Mouse (Mus musculus) heart, postnatal 36 days (tissue): ENCODE results near the gene Ubr1. TPM values are rescaled to one million over a fixed set of nuclear protein-coding genes. Genes with fewer than 3 reads are reported as not detected.
A peak's percentile ranks its signal among the peaks of the same experiment; 100 is the strongest.
"Not testable (repeated sequence)": the region's sequence is repeated elsewhere in the genome, so short reads cannot be mapped to it uniquely, and the experiment has no call there.

Experiments used
- DNase-seq, 2 experiments: peaks; one replicate each; pipeline ENCODE4 v3.0.0; 2021 to 2022
- intact Hi-C: fragments of 180-260 bp; cut with DNase I; formaldehyde crosslinking; loops from one replicate; pipeline ENCODE4 v1.15.1; 2025
- total RNA-seq, 2 experiments: library from RNA; stranded (reverse); gene quantifications; 2 replicates each; pipeline ENCODE4 v1.2.3; 2021

Gene Ubr1
- 10 to 100 TPM; 22.6 to 23.5 TPM for total RNA-seq

DNA sequence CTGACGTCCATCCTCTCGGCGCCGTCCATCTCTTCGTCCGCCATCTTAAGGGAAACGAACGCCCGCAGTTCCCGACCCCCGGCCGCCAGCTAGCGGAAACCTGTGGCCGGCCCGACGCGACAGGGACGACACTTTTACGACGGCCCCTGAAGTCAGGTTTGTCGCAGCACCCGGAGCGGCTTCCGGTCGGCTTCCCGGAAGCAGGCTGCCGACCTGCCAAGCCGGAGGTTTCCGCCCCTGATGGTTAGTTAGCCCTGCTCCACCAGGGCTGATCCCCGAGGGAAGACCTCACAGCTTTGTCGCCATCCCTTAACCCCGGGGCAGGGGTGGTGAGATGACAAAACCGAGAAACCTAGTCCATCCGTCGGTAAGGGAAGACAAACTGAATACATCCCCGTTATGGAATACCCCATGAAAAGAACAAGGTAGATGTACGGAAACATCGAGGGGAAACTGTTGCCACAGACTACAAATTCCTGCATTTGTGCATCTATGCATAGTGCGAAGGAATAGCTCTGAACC is at the start of gene Ubr1:
Gene Ubr1, minus strand, starts transcription at position 157 of the 522 bp plus-strand sequence.
- peak; percentile 84 to 87 for DNase-seq
- intact Hi-C loops: loop anchor here (2.0 kb wide), 1 partner anchor 38 kb away; the partner anchor contains the start of gene Ccndbp1

DNA sequence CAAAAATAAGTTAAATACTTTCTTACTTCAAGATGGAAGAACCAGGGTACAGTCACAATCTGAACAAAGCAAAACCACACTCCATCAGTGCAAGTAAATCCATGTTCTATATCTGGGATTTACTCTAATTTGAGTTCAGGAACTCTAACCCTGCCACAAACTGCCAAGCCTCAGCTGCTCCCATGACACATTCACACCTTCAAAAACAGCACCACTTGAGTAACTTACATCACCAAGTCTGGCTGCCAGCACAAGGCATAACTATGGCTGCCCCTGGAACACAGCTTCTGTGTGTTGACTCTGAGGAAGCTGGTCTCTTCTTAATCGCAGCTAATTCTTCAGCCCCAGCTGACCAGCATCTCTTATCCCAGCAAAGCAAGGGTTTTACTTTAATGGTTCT is 46.6 kb upstream of the Ubr1 start:
- intact Hi-C loops: no loop called here
- peak in 1 of 2 experiments; percentile 6 for DNase-seq

DNA sequence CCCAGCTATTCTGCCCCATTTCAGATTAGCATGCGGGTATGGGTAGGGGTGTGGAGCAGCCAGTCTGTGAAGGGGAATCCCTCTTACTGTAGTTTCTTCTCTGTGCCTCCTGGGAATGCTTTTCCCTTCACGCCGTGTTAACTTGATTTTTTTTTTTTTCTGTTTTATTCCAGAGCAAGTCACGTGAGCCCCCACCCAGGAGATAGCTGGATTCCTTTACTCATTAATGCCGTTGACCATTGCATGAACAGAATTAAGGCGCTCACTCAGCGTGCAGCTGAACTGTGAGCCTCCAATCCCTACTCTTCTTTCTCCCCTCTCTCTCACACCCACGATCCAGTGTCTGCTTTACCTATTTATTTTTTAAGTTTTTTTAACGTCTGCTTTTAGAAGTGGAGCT is 45.7 kb upstream of the Ubr1 start:
- no peak for DNase-seq
- intact Hi-C loops: no loop called here

DNA sequence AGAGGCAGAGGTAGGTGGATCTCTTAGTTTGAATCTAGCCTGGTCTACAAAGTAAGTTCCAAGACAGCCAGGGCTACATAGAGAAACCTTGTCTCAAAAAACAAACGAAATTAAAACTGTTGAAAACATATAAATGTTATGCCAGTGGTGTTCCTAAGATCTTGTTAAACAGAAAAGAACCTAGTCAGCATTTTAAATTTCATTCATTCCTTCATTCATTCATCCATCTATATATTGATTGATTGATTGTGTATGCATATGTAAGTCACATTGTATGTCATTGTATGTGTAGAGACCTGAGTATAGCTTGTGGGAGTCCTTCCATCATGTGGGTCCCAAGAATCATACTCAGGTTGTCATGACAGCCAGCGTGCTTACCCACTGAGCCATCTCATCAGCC is 45.0 kb upstream of the Ubr1 start:
- intact Hi-C loops: no loop called here
- no peak for DNase-seq

DNA sequence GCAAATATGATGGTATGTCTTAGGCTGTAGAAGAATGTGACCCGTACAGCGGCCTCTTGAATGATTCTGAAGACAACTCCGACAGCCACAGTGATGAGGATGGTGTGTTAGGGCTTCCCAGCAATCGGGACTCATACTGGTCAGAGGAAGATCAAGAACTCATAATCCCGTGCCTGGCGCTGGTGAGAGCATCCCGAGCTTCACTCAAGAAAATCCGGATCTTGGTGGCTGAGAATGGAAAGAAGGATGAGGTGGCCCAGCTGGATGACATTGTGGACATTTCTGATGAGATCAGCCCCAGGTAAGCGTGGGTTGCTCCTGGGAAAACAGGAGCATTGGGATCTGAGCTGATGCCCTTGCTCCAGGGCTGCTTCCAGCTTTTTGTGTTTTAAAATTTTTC is 42.2 kb upstream of the Ubr1 start:
- DNase-seq: no peak
- intact Hi-C loops: no loop called here

DNA sequence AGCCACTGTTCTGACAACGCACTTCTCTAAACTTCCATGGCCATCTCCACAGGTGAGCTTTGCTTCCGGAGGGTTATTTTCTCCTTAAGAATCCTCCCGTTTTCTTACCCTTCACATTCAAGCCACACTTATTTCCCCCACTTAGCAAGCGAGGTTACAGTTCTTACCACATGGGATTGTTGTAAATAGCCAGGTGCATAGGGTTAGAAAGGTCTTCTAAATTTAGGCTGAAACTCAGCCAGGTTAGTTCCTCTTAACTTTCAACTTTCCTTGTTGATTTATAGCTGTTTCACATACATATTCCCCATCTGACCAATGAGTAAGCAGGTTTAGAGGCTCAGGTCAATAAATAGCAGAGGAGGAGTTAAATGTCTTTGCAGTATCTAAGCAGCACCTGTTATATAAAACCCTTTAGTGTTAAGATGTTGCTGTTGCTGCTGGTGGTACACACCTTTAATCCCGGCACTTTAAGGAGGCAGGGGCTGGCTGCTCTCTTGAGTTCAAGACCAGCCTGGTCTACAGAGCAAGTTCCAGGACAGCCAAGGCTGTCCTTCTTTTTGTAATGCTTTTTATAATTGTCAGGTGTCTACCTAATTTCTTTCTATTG is 38.7 kb upstream of the Ubr1 start:
- intact Hi-C loops: loop anchor here (2.0 kb wide), 1 partner anchor 38 kb away; the partner anchor contains the start of gene Ubr1
- no peak for DNase-seq

DNA sequence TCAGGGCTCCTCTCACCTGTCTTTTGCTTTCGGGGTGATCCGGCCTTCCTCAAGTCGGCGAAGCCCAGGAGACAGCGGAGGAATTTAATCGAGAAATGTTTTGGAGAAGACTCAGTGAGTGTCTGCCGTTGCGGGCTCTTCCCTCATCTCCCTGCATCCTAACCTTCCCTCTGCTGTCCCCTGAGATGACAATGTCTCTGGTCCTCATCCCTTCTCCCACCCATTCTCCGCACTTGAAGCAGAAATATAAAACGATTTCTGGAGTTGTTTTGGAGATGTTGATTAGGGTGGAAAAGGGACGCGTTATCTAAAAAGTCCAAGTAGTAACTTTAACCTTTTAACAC is 38.1 kb upstream of the Ubr1 start:
- intact Hi-C loops: loop anchor here (2.0 kb wide), 1 partner anchor 38 kb away; the partner anchor contains the start of gene Ubr1

DNA sequence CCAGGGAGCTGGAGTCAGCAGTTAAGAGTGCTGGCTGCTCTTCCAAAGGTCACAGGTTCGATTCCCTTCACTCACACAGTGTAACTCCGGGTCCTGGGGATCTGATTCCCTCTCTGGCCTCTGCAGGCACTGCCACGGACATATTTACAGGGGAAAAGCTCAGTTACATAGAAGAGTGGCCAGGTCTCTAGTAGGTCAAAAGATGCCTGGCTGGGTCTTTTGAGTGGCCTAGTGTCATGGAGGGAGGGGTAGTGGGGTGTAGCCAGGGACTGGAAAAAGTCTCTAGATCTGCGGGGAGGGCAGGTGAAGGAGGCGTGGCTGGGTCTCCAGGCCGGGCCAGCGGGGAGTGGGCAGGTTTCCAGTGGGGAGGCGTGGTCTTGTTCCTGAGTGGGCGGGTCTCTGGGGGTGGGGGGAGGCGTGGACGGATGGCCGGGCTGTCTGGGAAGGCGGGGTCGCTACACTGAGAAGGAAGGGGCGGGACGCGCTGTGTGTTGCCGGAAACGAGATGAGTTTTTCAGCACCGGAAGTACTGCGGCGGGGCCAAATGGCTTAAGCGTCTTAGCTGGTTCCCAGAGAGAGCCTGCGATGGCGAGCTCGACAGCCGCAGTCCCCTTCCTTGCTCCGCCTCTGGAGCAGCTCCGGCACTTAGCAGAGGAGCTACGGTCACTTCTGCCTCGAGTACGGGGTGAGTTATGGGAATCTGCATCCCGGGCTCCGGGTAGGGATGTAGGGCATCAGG is 37.6 kb upstream of the Ubr1 start, which contains the start of gene Ccndbp1:
Gene Ccndbp1, plus strand, starts transcription at position 479 of the 739 bp plus-strand sequence.
- intact Hi-C loops: loop anchor here (2.0 kb wide), 1 partner anchor 37 kb away; the partner anchor contains the start of gene Ubr1
- DNase-seq: peak; percentile 90

More for the DNA sequence above, 38.1 kb upstream of the Ubr1 start:
- no peak for DNase-seq

DNA sequence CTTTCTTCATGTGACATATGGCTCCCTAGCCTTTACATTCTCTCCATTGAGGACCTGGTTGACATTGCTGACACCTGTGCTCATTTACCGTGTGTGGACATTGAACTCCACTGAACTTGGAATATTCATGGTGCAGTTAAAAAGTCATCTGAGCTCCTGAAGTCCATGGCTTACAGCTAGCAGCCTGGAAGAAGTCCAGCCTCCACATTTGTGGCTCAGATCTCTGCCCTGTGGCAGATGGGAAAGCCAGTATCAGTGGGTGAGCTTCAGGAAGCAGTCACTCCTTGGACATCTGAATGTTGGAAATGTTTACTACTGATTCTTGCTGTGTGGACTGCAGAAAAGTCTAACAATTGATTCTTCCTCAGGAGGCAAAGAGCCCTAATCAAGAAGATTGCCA is 36.5 kb upstream of the Ubr1 start:
- intact Hi-C loops: no loop called here
- DNase-seq: no peak

DNA sequence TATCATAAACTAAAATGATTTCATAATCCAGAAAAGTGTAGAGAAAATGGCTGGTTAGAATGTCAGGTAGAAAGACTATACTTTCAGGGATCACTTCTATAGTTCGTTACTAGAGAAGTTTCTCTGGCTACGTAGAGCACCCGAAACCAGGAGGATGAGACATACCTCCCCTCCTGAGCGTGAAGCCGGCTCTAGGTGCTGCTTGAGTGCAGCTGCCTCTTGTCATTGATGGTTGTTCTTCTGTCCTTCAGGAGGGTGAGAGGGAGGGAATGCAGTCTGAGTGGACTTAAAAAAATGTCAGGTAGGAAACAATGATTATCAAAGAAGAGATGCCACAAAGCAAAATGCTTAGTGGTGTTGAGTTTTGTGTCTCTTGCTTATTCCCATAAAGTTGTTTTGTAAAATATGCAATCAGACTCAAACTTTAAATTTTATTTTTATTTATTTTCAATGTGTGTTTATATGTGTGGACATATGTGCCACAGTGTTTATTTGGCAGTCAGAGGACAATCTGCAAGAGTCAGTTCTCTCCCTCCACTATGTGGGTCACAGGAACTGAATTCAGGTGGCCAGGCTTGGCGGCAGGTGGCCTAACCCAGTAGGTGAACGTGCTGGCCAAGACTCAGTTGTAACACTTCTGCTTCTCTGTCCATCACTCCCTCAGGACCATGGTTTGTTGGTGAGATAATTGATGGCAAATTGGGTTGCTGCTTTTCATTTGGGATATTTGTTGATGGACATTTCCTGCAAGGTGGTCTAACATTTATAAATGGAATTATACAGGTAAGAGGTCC is 33.7 kb upstream of the Ubr1 start:
- intact Hi-C loops: no loop called here
- DNase-seq: no peak

DNA sequence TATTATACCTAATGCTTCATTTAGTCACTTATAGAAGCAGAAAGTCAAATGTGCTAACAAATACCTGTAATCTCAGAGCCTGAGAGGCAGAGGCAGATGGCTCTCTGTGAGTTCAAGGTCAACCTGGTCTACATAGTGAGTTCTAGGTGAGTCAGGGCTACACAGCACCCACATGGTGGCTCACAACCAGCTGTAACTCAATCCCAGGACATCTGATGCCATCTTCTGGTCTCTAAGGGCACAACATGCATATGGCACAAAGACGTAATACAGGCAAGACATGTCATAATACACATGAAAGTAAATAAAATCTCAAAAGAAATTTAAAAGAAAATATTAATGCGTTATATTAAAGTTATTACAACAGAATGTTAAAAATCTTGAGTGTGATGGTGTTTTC is 33.1 kb upstream of the Ubr1 start:
- intact Hi-C loops: no loop called here
- no peak for DNase-seq

DNA sequence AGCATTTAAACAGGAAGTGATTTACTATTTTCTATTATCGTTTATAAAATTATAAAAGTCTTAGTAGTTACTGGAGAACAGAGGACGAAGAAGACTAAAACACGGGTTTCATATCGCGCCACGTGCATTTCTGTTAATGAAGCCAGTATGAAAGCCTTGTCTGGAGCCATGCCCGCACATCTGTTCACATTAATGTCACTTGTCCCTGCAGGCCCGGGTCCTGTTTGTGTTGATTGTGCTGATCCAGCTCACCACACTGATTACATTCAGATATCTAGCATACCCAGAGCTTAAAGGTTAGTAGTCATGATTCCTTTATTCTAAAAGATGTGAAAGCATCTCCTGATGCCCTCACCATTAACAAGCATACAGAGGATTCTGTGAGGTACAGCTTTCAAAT is 28.3 kb upstream of the Ubr1 start:
- intact Hi-C loops: no loop called here
- DNase-seq: no peak

DNA sequence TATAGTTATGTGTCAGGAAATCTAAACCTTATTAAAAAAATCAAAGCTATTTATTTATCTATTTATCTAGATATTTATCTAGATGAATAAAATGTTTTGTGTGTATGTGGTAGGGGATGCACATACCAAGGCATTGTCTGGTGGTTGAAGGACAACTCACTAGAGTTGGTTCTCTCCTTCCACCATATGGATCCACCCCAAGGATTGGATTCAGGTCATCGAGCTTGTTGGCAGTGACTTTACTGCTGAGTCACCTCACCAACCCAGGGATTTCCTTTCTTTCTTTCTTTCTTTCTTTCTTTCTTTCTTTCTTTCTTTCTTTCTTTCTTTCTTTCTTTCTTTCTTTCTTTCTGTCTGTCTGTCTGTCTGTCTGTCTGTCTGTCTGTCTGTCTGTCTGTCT is 26.1 kb upstream of the Ubr1 start:
- DNase-seq, intact Hi-C loops: not testable (repeated sequence)

DNA sequence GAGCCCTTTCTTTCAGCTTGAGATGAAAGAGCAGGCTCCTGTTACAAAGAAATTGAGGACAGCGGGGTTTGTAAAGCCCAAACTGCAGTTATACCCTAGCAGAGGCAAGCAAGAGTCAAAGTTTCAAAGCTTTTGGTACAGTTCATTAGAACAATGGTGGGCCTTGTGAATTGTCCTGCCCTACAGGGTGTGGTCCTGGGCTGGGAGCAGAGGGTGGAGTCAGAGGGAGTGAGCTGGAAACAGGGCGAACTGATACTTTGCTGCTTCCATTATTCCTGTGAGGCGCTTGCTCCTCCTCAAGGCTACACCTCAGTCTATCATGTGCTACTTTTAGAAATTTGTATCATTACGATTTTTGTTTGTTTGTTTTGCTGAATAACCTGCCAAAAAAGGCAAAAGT is 20.7 kb upstream of the Ubr1 start:
- no peak for DNase-seq
- intact Hi-C loops: no loop called here

DNA sequence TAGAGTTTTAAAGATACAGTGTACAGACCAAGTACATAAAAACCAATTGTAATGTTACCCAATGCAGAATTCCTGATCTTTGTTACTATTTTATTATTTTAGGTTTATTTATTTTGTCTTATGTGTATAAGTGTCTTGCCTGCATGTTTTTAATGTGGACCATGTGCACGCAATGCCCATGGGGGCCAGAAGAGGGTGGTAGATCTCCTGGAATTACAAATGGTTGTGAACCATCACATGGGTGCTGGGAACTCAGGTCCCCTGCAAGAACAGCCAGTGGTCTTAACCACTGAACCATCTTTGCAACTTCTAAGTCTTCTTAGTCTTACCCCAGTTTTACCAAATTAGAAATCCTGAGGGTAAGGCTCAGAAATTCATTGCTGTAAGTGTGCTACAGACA is 14.7 kb upstream of the Ubr1 start:
- DNase-seq: no peak
- intact Hi-C loops: no loop called here

DNA sequence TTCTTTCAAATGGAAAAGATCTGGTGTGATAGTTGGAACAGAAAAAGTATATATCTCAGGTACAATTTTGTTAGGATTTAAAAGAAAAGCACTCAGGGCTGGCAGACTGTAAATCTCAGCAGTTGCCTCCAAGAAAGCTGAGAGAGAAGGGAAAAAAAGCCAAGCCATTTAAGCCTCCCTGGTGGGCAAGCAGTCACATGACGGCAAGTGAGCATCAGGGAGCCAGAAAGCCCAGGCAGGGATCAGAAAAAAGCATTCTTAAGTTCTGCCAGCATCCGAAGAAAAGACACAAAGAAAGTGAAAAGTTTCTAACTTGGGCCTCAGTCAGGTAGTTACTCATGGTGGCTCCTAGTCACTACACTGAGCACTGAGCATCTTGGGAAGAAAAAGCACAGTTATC is 13.1 kb upstream of the Ubr1 start:
- no peak for DNase-seq
- intact Hi-C loops: no loop called here

DNA sequence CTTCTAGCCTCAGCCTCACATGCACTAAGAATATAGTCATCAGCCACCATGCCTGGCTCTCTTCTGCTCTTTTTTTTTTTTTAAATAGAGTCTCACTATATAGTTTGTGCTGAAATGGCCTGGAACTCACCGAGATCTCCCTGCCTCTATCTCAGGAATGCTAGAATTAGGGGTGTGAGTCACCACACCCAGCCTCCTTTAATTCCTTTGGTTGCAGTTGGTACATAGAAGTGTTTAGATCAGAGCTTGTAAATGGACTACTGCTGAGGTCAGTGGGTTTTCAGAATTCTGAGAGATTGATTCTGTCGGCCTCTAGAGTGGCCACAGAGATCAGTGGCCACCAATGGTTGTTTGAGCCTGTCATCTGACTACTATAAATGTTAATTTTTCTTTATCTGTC is 10.3 kb upstream of the Ubr1 start:
- no peak for DNase-seq
- intact Hi-C loops: no loop called here

DNA sequence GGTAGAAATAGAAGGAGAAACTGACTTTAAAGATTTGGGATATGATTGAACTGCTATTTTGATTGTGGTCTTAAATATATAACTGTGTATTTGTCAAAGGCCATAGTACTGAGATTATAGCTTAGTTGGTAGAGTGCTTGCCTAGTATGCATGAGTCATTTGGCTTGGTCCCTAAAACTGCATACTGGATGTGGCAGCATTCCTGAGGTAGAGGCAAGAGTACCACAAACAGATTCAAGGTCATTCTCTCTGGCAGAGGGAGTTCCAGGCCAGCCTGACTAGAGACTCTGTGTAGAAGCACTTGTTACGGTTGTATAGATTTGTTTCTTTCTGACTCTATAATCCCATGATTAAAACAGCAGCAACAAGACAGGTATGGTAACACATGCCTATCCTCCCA is 9.3 kb upstream of the Ubr1 start:
- DNase-seq: no peak
- intact Hi-C loops: loop anchor here (5.0 kb wide), 1 partner anchor 122 kb away; no protein-coding TSS in a partner anchor

DNA sequence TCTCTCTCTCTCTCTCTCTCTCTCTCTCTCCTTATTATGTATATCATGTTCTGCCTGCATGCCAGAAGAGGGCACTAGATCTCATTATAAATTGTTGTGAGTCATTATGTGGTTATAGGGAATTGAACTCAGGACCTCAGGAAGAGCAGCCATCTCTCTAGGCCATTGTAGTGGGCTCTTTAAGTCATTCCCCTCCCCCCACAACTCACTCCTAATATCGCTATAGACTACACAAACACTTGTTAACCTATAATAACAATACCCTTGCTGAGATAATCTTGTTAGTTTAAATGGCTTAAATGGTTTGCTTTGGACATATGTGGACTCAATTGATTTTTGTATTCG is 8.2 kb upstream of the Ubr1 start:
- intact Hi-C loops: loop anchor here (5.0 kb wide), 1 partner anchor 124 kb away; no protein-coding TSS in a partner anchor
- no peak for DNase-seq

DNA sequence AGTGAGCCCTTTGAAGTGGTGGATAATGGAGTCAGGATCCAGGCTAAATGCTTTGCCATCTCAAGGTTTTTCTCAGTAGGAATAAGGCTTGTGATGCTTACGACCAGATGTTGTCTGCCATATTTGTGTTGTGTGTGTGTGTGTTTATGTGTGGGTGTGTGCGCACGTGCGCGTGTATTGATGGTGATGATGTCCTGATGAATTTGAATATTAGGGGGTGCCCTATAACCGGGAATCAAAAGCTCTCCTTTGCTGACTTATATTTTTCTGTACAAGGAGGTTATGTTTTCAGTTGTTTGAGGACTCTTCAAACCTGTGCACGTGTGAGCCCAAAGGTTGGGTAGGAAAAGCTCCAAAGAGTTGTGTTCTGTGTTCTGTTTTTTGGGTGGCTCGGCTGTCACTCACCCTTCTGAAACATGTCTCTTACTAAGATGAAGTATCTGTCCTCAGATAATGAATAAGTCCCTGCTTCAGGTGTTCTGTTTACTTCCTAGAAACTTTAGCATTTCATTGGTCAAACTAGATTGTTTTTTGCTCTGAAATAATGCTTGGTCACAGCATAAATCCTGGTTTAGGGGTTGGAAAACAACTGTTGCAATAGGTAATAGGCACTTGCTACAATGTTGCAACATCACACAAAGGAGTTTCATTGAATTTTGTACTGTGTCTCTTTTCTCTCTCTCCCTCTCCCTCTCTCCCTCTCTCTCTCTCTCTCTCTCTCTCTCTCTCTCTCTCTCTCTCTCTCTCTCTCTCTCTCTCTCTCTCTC is 7.6 kb upstream of the Ubr1 start:
- intact Hi-C loops: loop anchor here (5.0 kb wide), 1 partner anchor 124 kb away; no protein-coding TSS in a partner anchor
- no peak for DNase-seq
